Mouse (Mus musculus) forebrain, embryonic 11.5 days (tissue): ENCODE measurements at regions not wholly inside any gene's neighbourhood (a gene's known extent, or its start where the extent isn't known, plus 50 kb on each side); places are given as distances from the start of the nearest gene placed in this dataset.

ENCODE experiments used
- ATAC-seq: fragments of 200-750 bp; cut with Nextera tagmentation; replicated peaks from 2 replicates; pipeline ENCODE4 v1.8.0; 2017; ENCODE audit warnings: moderate TSS enrichment; ENCODE audit not compliant: low FRiP score
- DNase-seq: peaks from one replicate; pipeline ENCODE4 v3.0.0-alpha.2; 2017; ENCODE audit warnings: low spot score
- H3K27ac ChIP-seq: fragments of 300-500 bp; sonication (generic); 2 replicates; pipeline ENCODE4 v1.5.1; 2014; ENCODE audit warnings: low read depth, low read length
- H3K27me3 ChIP-seq: fragments of 300-500 bp; sonication (generic); 2 replicates; pipeline ENCODE4 v1.6.1; 2014; ENCODE audit warnings: mild to moderate bottlenecking, low read length, mixed read lengths; ENCODE audit not compliant: control insufficient read depth, insufficient read depth
- H3K36me3 ChIP-seq: fragments of 300-500 bp; sonication (generic); 2 replicates; pipeline ENCODE4 v1.6.1; 2014; ENCODE audit warnings: mild to moderate bottlenecking, low read length, moderate library complexity, mixed read lengths; ENCODE audit not compliant: control insufficient read depth, insufficient read depth
- H3K4me1 ChIP-seq: fragments of 300-500 bp; sonication (generic); replicated peaks from 2 replicates; pipeline ENCODE4 v1.6.1; 2014; ENCODE audit warnings: low read length, mixed read lengths; ENCODE audit not compliant: control insufficient read depth, insufficient read depth
- H3K4me2 ChIP-seq: fragments of 300-500 bp; sonication (generic); 2 replicates; pipeline ENCODE4 v1.6.1; 2014; ENCODE audit warnings: low read depth, mild to moderate bottlenecking, low read length, moderate library complexity, mixed read lengths; ENCODE audit not compliant: severe bottlenecking
- H3K4me3 ChIP-seq: fragments of 300-500 bp; sonication (generic); 2 replicates; pipeline ENCODE4 v1.5.1; 2014; ENCODE audit warnings: low read depth, low read length
- H3K9ac ChIP-seq: fragments of 300-500 bp; sonication (generic); 2 replicates; pipeline ENCODE4 v1.6.1; 2014; ENCODE audit warnings: low read length
- H3K9me3 ChIP-seq: fragments of 300-500 bp; sonication (generic); 2 replicates; pipeline ENCODE4 v1.6.1; 2016; ENCODE audit warnings: low read length, mixed read lengths; ENCODE audit not compliant: control insufficient read depth
- WGBS: fragments of 180-500 bp; shearing (Covaris S2); extraction: QIAGEN DNeasy Blood & Tissue Kit; methylation state at CpG from one replicate; pipeline ENCODE4 v1.1.7; 2014; 5-methylcytosine and 5-hydroxymethylcytosine counted together

DNA sequence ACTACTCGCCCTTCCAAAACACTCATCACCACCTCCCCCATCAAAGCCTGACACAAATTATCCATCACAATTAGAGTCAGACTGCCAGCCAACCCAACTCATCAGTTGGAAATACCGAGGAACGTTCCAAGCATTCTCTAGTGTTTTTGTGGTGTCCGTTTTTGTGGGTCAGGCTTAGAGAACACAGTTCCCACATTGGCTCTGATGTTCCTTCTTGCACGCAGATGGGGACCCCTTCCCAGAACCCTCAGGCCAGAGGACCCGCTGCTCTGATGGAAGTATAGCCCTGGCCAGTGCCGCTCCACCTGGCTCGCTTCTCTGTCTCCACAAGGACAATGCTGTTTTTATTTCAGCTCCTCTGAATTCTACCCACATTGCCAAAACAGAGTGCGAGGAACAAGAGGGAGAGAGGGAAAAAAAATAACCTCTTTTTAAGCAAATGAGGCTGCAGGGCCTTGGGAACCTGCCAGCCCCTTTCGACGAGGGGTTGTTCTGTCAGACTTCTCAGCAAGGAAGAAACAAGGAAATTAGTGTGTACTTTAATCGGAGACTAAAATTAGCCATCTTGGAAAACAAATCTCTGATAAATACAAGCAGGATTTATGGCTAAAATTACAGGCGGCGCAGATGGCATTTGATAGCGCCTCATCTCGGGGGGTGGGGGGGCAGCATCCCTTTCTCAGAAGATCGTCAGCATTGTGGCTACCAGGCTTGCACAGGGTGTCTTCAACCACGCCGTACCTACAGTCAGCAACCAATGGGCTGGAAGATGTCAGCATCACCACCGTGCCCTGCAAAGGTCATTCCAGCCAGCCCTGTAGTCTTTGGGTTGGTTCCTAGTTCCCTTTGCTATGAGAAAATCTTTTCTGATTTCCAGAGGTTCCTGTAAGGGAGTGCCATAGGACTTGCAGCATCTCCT lies 191.4 kb upstream of the Zdhhc25 start:
- Histone ChIP-seq H3K9me3 (no peaks in the 10 kb centered on the region), H3K4me1 (0 out of 2 replicates have a peak, but pooled peaks cover 1% of the 10 kb centered on the region), H3K27ac (no peak overlapping the region), H3K4me2 (no peak overlapping the region), H3K9ac (no peak overlapping the region), H3K27me3 (no peaks in the 10 kb centered on the region), H3K36me3 (no peaks in the 10 kb centered on the region), H3K4me3 (no peak overlapping the region)
- WGBS = 82% methylated on average over 20 of the region's 20 CpGs
- DNase-seq = no peak
- no peak for ATAC-seq

DNA sequence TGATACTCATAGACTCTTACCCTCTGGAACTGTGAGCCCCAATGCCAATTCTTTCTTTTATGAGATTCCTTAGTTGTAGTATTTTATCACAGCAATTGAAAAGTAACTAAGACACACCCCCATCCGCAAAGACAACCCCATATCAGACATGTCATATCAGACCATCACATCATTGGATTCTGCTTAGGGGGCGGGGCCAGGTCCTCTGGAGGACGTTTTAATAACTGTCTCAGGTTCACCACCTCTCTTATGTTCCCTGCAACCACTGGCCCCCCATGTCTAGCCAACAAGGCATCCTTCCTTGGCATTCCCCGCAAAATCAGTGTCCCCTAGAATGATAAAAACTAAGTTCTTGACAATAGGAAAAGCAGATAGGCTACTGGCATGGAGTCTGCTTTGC lies 185.9 kb upstream of the Zdhhc25 start:
- H3K4me2 ChIP-seq = no peak overlapping the region
- 0 out of 2 replicates have a peak, but pooled peaks cover under 1% of the 10 kb centered on the region for H3K4me1 ChIP-seq
- ATAC-seq (no peak), DNase-seq (no peak)
- no peak overlapping the region for H3K9ac ChIP-seq
- no peak overlapping the region for H3K4me3 ChIP-seq
- no peaks in the 10 kb centered on the region for H3K9me3 ChIP-seq
- no peaks in the 10 kb centered on the region for H3K27me3 ChIP-seq
- no peaks in the 10 kb centered on the region for H3K36me3 ChIP-seq
- H3K27ac ChIP-seq = no peak overlapping the region
- WGBS = 82% methylated on average over 4 of the region's 4 CpGs

DNA sequence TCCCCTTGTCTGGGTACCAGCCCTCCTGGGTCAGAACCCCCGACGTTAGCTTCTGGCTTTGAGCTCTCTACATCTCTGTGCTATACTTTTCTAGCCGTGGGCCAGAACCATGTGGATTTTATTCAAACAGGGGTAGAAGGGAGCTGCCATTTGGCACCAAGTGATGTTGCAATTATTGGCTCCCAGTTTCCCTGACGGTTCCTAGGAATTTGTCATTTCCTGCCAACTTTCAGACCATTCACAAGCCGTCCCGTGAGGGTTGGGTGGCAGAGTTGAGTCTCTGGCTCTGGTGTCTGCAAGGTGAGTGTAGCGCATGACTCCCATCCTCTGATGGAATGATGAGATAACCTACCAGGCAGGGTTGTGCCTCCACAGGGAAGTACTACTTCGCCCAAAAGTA lies 181.2 kb upstream of the Zdhhc25 start:
- H3K4me3 ChIP-seq = no peak overlapping the region
- WGBS = 83% methylated on average over 8 of the region's 8 CpGs
- no peak for DNase-seq

DNA sequence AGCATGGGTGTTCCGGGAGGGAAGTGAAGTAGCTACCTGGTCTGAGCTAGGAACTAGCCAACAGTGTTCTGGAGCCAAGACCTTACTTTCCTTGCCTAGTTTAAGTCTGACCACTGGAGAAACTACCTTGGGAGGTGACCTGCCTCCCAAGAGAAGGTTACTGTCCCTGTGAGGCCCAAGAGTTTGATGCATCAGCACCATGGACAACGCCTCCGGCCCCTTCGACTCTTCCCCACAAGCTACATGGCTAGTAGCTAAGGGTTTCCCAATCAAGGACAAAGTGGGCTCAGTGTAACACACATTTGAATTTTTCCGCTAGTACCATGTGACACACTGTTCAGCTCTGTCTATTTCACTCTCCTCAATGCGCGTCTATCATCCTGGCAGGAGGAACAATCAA lies 171.7 kb upstream of the Zdhhc25 start:
- H3K27me3 ChIP-seq = no peaks in the 10 kb centered on the region
- peak; percentile 67 for DNase-seq
- no peak overlapping the region for H3K4me3 ChIP-seq
- ATAC-seq = no peak
- WGBS = 69% methylated on average over 7 of the region's 7 CpGs
- H3K4me1 ChIP-seq = peaks cover 5% of the 10 kb centered on the region; the same call in 1 of the 2 replicates
- H3K27ac ChIP-seq = no peak overlapping the region
- no peak overlapping the region for H3K4me2 ChIP-seq
- H3K9me3 ChIP-seq = peaks cover 1% of the 10 kb centered on the region
- H3K9ac ChIP-seq = no peak overlapping the region
- H3K36me3 ChIP-seq = no peaks in the 10 kb centered on the region

More for the DNA sequence above, 181.2 kb upstream of the Zdhhc25 start:
- Histone ChIP-seq H3K9me3 (peaks cover 4% of the 10 kb centered on the region), H3K27me3 (no peaks in the 10 kb centered on the region), H3K4me1 (no peaks in the 10 kb centered on the region), H3K4me2 (no peak overlapping the region), H3K36me3 (no peaks in the 10 kb centered on the region), H3K27ac (no peak overlapping the region), H3K9ac (no peak overlapping the region)
- no peak for ATAC-seq

DNA sequence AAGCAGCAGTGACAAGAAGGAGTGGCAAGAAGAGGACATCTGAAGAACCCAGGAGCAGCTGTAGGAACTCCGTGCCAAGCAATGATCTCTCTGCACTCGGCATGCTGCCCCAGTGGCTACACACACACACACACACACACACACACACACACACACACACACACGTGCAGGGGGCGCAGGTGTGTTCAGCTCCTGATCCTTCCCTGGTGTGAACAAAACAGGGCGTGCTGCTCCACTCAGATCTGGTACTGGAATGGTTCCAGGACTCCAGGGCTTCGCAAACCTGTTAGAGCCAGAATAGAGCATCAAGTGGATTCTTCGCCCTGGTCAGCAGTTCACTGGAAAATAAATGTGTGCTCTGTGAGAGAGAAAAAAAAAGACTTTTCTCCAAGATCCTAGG lies 169.2 kb upstream of the Zdhhc25 start:
- DNase-seq (no peak), ATAC-seq (no peak)
- no peak overlapping the region for H3K4me3 ChIP-seq
- no peak overlapping the region for H3K4me2 ChIP-seq
- H3K36me3 ChIP-seq = no peaks in the 10 kb centered on the region
- 84% methylated on average over 7 of the region's 7 CpGs for WGBS
- no peak overlapping the region for H3K27ac ChIP-seq
- no peak overlapping the region for H3K9ac ChIP-seq
- no peaks in the 10 kb centered on the region for H3K27me3 ChIP-seq
- no peaks in the 10 kb centered on the region for H3K9me3 ChIP-seq
- H3K4me1 ChIP-seq = peaks cover 5% of the 10 kb centered on the region; the same call in 1 of the 2 replicates

DNA sequence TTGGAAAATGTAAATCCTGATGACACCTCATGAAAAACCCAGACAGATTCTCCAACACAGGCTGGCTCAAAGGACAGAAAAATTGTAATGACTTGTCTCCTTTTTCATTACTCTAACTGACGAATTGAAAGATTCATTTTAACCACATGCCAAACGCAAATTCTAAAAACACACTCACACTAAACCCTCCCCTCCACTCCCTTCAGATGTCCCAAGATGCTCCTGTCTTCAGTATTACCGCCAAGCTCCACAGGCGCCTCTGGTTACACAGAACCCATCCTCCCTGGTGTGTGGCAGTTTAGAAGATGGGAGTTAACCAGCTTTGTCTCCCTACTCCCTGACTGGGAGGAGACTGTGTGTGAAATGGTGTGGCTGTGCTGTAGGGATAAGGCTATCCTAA lies 151.8 kb upstream of the Zdhhc25 start:
- H3K4me2 ChIP-seq = no peak overlapping the region
- no peak overlapping the region for H3K27ac ChIP-seq
- H3K9ac ChIP-seq = no peak overlapping the region
- 90% methylated on average over 4 of the region's 4 CpGs for WGBS
- no peaks in the 10 kb centered on the region for H3K27me3 ChIP-seq
- no peak overlapping the region for H3K4me3 ChIP-seq
- no peaks in the 10 kb centered on the region for H3K36me3 ChIP-seq
- no peaks in the 10 kb centered on the region for H3K4me1 ChIP-seq
- no peak for DNase-seq
- ATAC-seq = no peak
- H3K9me3 ChIP-seq = no peaks in the 10 kb centered on the region

DNA sequence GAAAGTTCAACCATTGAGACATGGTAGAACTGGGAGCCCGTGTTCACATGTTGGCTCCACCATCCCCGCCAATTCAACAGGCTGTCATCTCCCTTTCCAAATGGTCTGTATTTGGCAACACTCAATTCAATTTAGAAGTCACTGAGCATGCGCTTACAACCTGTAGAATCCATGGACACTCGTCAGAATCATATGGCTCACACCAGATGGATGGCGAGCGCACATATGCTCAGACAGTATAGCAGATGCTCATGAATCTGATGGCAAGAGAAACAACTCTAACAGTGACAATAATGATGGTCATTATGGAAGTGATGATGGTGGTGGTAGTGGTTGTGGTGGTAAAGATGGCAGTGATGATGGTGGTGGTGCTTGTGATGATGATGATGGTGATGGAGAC lies 148.9 kb upstream of the Zdhhc25 start:
- Histone ChIP-seq H3K27ac (no peak overlapping the region), H3K9me3 (no peaks in the 10 kb centered on the region), H3K36me3 (no peaks in the 10 kb centered on the region), H3K4me2 (no peak overlapping the region), H3K4me3 (no peak overlapping the region), H3K4me1 (no peaks in the 10 kb centered on the region), H3K9ac (no peak overlapping the region), H3K27me3 (no peaks in the 10 kb centered on the region)
- DNase-seq (no peak), ATAC-seq (no peak)
- 95% methylated on average over 6 of the region's 6 CpGs for WGBS

DNA sequence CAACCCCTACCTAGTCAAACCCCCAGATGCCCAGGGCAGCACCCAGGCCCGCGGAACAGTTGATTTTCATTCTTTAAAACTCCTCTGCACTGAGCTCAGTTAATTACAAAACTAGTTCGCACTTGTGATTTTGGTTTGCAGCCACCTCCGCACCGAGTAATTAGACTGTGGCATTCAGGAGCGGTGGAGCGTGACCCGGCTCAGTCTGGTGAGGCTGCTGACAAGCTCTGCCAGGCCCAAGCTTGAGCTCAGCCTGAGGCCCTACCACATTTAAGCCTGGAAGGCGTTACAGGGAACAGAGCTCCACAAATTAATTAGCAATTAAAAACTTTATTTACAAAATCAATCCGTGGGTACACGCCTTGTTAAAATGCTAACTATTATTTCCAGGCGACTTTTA lies 132.0 kb upstream of the Zdhhc25 start:
- peaks cover 2% of the 10 kb centered on the region; the same call in 1 of the 2 replicates for H3K27me3 ChIP-seq
- no peaks in the 10 kb centered on the region for H3K9me3 ChIP-seq
- H3K4me1 ChIP-seq = peaks cover 7% of the 10 kb centered on the region
- no peak overlapping the region for H3K4me3 ChIP-seq
- peak; percentile 96 for ATAC-seq
- peak overlapping the region; percentile 8; the same call in 1 of the 2 replicates for H3K27ac ChIP-seq
- DNase-seq = peak; percentile 90
- H3K36me3 ChIP-seq = no peaks in the 10 kb centered on the region
- 11% methylated on average over 12 of the region's 12 CpGs for WGBS
- H3K4me2 ChIP-seq = no peak overlapping the region
- H3K9ac ChIP-seq = no peak overlapping the region

DNA sequence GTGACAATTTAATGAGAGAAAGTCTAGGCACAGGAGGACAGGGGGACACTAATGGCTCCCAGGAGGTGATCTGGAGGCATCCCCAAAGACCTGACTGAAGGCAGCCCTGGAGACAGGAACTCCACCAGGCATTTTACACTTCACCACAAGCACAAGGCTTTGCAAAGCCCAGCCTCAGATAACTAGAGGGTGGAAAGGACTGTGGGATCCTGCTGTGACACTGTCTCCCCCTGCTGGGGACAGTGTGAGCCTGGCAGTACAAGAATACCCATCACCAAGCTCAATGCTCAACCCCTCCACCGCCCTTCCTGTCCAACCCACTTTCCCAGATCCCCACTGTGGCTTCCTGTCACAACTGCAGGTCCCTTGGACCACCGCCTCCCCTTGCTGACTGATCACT lies 131.3 kb upstream of the Zdhhc25 start:
- H3K9me3 ChIP-seq = no peaks in the 10 kb centered on the region
- no peak overlapping the region for H3K4me2 ChIP-seq
- peak; percentile 86 for DNase-seq
- H3K27ac ChIP-seq = no peak overlapping the region
- WGBS = 35% methylated on average over 2 of the region's 2 CpGs
- no peaks in the 10 kb centered on the region for H3K36me3 ChIP-seq
- no peak overlapping the region for H3K9ac ChIP-seq
- H3K27me3 ChIP-seq = peaks cover 2% of the 10 kb centered on the region; the same call in 1 of the 2 replicates
- peaks cover 7% of the 10 kb centered on the region for H3K4me1 ChIP-seq
- no peak overlapping the region for H3K4me3 ChIP-seq
- ATAC-seq = peak; percentile 71
